In genomic region chr16:94070920-94071319, GRCm38 (mm10) we compare ENCODE assay signal across 26 mouse cellular contexts. TPM values are rescaled to one million over a fixed set of nuclear protein-coding genes. Genes with fewer than 3 reads are reported as not detected.
"Had no signal": no experiment of that assay in that cellular context is flagged by ENCODE, and none has a peak within 500 bp of the region (broad histone marks: within the 10 kb centered on the region; RNA-seq: fewer than 3 reads in every experiment).

No protein-coding gene starts in this region.

- H3K27ac ChIP-seq: kidney, postnatal 0 days; layer of hippocampus, adult 2 months; limb, embryonic 10.5 days; limb, embryonic 13.5 days; liver, embryonic 12.5 days; liver, embryonic 15.5 days; lung, embryonic 15.5 days; neural tube, embryonic 12.5 days; neural tube, embryonic 15.5 days; stomach, embryonic 15.5 days had no signal

- H3K36me3 ChIP-seq: limb, embryonic 10.5 days; limb, embryonic 13.5 days; liver, embryonic 12.5 days; liver, embryonic 15.5 days; lung, embryonic 15.5 days; neural tube, embryonic 12.5 days; neural tube, embryonic 15.5 days; stomach, embryonic 15.5 days had no signal

- ATAC-seq: intestine, postnatal 0 days; liver, embryonic 12.5 days had no signal

- DNase-seq: kidney, adult 2 months; kidney, postnatal 25 days; layer of hippocampus, adult 9-11 months; liver; lung, adult 18-20 months; lung, postnatal 10 days; lung, postnatal 36 days; right cerebral cortex, adult 18-20 months; right cerebral cortex, postnatal 25 days; spleen, adult 18-20 months; thymus, postnatal 25 days had no signal

- H3K4me1 ChIP-seq: limb, embryonic 13.5 days; liver, embryonic 12.5 days; liver, embryonic 15.5 days; megakaryocyte, embryonic 14.5 days; neural tube, embryonic 12.5 days; neural tube, embryonic 15.5 days; stomach, embryonic 15.5 days had no signal

- H3K4me2 ChIP-seq: limb, embryonic 13.5 days; liver, embryonic 12.5 days; liver, embryonic 15.5 days; lung, embryonic 15.5 days; neural tube, embryonic 12.5 days; neural tube, embryonic 15.5 days; stomach, embryonic 15.5 days had no signal

- H3K9ac ChIP-seq: limb, embryonic 13.5 days; liver, embryonic 12.5 days; liver, embryonic 15.5 days; lung, embryonic 15.5 days; neural tube, embryonic 12.5 days; neural tube, embryonic 15.5 days; stomach, embryonic 15.5 days had no signal

- H3K9me3 ChIP-seq: liver, embryonic 12.5 days; liver, embryonic 15.5 days; lung, embryonic 15.5 days; neural tube, embryonic 12.5 days; neural tube, embryonic 15.5 days; stomach, embryonic 15.5 days had no signal

- H3K4me3 ChIP-seq: layer of hippocampus, adult 2 months; limb, embryonic 10.5 days; limb, embryonic 13.5 days; liver, embryonic 12.5 days; liver, embryonic 15.5 days; lung, embryonic 15.5 days; megakaryocyte, embryonic 14.5 days; neural tube, embryonic 12.5 days; neural tube, embryonic 15.5 days; stomach, embryonic 15.5 days had no signal

RNA-seq across cellular contexts. Expression of gene Sim2, which starts 13.8 kb away (rescaled TPM):
- total RNA-seq: left cerebral cortex, adult 18-20 months; left cerebral cortex, postnatal 25 days had no signal
- polyA plus RNA-seq: intestine, postnatal 0 days; large intestine, adult 2 months; liver, embryonic 12.5 days; liver, embryonic 15.5 days had no signal
